Mouse (Mus musculus) c-Kit-positive CD71-negative TER-119-negative erythroid progenitor cells, embryonic 14.5 days (primary cell): Measurements from ENCODE around the gene 1700003H04Rik.

Experiments used
- DNase-seq: peaks from one replicate; pipeline ENCODE4 v3.0.0-alpha.2; 2013; ENCODE audit warnings: low read depth

1700003H04Rik gene

DNA sequence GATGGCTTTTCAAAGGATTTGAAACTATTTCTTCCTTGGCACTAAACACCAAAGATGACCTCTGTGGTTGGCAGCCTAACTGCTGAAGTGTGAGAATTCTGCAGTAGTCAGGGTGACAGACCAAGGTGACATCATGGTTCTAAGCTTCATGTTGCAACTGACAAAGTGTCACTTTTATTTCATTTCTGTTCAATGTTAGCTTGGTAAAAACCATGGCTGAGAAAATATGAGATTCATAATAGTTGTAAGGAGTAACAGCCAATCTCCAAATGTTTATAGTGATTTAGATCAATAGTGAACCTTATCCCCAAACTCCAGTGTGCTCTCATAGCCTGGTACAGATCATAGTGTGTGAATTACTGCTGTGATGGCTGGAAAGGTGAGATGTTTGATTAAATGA lies at the start of gene 1700003H04Rik:
TSS of gene 1700003H04Rik (minus strand) at position 101 of the 400 bp plus-strand sequence.
- DNase-seq, result no peak

DNA sequence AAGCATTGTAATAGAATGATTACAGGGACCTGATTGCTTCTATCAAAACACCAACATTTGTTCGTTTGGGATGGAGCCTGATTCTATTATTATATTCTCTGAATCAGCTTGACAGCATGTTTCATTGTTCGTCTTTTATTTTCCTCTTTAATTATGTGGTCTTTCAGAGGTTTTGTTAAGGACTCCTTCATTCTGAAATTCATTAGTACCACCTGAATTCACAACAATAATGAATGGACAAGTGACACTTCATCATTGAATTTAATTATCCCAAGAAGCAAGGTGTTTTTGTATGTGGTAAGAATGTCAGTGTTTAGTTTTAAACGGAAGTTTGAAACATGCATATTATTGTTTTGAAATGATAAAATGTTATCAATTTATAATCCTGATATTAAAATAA lies 42.1 kb upstream of the 1700003H04Rik start:
- DNase-seq, result no peak

DNA sequence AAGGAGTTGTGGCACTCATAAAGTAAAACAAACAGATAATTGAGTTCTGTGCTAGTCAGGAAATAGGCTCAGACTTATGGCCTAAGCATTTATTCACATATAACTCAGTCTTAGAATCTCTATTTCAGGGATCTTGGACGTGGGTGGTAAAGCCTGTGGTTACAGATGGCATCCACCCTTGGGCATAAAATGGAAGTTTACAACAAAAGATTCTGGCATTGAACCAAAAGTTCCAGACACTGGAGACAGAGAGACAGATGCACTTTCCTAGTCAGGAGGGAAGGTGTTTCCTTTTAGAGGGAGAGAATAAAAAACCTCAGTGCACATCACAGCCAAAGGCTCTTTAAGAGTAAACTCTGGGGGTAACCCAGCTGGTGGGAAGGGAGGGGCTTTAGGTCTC lies 32.4 kb upstream of the 1700003H04Rik start:
- DNase-seq, result no peak

DNA sequence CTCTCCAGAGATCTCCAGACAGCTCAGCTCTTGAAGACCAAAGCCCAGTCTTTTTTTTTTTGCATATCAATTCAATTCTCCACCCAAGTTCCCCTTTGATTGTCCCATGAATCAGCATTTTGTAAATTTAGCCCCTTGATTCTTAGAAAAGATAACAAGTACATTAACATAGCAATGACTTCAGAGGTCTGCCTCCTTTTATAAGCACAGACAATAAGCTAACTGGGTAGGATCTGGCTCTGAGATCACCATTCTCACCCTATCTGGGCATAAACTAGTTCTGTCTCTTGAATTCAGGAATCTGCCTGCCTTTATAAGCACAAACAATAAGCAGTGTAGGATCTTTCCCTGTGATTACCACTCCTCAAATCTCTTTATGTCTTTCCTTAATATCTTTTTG lies 29.1 kb upstream of the 1700003H04Rik start:
- no peak for DNase-seq

DNA sequence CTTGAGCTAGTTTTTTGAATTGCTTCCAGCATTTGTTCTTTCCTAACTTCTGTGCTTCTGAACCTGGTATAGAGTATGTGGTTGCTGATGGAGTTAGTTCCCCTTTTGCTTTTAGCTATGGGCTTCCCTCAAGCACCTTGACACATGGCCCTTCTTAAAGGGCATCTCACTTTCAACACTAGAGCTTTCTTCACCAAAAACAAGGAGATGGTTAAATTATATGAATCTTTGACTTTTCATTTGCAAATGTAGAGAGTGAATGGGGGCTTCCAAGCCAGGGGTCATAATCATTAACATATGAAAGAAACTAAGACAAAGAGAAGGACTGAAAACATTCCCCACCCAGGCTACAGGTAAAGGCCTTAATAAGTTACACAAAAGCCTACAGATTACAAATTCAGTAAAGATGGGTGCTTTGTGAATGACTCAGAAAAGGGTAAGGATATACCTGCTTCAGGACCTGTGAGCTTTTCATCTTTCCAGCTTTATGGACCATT lies 25.2 kb upstream of the 1700003H04Rik start:
- DNase-seq, result no peak

DNA sequence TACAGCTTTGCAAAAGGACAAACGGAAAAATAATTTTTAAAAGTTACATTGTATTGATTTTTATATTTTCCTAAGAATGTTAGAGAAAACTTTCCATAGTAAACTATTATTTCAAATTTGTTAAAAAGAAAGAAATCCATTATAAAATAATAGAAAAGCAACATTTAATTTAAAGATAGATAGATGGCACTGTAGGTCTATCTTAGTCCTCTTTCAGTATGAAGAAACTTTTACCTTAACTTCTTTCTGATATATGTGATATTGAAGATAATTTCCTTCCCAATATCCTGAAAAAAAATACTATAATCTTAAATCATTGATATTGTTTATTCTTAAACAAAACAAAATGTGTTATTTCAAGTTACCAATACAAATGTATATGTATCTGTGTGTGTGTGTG lies 24.6 kb upstream of the 1700003H04Rik start:
- DNase-seq, result no peak

DNA sequence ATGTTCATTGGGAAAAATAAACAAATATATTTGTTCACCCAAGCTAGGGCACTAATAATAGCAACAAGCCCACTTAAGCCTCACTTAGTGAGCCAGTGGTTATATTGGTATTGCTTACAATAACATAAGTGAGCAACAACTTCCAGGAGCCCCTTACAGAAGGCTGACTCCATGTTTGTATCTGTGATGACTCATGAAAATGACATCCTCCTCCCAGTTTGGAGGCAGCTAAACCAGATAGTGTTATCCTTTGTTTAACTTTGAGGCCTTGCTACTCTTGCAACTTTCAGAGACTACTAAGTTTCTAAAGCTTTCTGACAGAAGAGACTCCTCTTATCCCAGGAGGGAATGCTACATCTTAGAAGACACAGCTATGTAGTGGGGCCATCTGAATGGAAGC lies 16.9 kb upstream of the 1700003H04Rik start:
- DNase-seq, result no peak

DNA sequence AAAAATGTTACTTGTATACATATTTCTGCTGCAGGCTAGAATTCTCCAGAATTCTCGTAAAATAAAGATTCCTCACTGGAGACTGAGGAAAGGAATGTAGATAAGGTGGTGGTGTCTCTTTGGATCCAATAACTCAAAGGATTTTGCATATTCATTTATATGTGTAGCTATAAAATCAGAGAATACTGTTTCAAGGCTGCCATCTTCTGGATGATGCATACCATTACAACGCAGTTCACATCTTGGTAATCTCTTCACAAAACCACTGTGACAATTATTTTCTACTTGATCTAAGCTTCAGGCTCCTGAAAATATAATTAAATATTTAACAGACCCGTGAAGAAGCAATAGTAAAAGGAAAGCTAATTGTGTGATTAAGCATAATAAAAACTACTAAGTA lies 6.6 kb upstream of the 1700003H04Rik start:
- no peak for DNase-seq

DNA sequence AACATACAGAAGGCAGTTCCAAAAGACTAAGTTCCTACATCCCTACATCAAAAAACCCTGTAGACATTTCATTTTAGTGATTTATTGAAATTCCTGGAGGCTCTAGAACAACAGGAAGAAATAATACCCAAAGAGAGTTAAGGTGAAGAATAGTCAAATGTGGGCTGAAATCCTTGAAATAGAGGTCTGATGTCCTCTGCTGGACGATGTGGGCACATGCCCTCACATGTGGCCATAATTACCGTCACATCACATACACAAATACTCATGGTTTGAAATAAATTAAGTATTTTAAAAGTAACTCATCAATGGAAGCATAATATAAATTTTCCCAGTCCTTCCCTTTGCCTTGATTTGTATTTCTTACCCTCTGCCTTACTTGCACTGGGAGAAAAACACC lies 4.9 kb upstream of the 1700003H04Rik start:
- DNase-seq, result no peak

DNA sequence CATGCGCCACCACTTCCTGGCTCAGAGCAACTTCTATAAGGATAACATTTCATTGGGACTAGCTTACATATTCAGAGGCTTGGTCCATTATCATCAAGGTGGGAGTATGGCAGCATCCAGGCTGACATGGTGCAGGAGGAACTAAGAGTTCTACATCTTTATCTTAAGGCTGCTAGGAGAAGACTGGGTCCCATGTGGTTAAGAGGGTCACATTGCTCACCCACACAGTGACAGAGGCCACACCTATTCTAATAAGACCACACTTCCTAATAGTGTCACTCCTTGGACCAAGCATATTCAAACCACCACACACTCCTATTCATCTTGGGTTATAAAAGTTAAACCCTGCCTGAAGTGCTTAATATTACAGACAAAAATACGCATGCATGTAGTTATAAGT lies 23.6 kb downstream of the 1700003H04Rik start:
- no peak for DNase-seq

DNA sequence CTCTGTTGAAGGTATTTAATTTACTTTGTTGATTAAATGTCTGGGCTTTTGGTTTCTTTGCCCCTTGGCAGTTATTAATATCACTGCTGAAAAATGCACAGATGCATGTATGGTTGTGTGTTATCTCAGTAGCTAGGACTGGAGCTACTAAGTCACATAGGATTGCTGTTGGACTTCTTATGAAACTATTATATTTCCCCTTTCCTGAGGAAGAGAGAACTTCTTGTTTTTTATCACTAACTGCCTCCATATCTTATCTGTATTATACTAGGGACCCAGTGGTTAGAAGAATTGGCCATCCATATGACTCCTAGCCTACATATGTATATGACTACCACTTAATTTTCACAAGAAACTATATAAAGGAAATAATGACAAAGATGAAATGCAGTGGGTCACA lies 24.9 kb downstream of the 1700003H04Rik start:
- no peak for DNase-seq

DNA sequence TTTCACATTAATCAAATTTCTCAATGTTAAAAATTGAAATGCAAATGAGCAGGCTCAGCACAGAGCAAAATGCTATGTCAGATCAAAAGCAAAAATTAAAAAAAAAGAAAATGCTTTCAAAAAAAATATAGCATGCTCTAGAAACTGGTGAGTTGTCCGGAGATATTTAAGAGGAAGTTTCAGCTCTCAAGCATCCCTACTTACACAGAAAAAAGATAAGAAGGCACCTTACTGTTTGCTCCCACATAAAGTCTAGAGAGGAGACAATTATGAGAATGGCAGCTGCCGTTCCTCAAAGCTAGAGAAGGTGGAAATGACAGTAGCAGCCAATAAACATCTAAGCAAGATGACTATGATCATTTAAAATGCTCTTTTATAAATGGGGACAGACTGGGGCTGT lies 25.8 kb downstream of the 1700003H04Rik start:
- no peak for DNase-seq

DNA sequence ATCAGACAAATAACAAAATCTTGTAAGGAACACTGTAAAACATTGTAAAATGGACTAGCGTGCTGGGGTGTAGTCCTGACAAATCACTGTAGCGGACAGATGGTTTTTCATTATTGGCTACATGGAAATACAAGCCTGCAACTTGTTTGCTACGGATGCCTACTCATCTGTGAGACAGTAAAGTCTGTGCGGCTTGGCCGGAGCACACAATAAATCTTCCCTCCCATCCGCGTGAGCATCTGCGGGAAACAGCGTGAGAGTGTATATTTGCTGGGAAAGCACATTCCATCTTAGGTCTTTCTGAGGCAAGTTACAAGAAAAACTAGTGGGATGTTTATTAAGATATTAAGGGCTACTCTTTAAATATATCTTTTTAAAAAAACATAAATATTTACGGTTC lies 32.0 kb downstream of the 1700003H04Rik start:
- DNase-seq, result no peak

DNA sequence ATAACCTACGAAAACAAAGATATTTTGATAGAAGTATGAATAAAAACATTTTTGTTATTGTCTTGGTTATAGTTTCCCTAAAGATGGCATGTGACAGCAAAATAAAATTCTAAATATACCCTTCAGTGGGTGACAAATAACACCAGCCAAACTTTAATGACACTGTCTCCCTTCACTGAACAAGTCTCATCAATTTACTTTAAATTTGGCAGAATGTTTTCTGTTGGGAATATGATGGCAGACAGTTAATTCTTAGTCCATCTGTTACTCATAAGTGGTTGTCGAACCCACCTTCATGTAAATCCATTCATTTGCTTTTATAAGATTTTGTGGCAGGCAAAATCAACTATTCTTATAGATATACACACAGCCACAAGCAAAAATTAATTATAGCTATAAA lies 42.6 kb downstream of the 1700003H04Rik start:
- no peak for DNase-seq

DNA sequence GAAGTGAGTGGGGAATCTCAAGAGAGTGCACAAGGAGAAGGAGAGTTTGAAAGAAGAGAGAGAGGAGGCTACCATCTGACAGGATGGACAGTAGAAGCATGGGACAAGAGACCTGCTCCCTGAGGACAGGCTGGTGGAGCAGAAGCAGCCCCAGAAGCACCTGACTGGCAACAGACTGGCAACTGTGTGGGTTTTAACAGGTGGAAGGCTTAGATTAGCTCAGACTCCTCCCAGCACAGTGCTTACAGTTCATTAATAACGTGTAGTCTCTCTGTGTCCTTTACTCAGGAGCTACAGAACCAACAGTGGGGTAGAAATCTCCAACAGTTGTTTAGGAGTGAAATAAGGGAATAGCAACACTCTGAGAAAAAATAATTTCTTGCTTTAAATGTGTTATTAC lies 44.3 kb downstream of the 1700003H04Rik start:
- DNase-seq, result no peak

DNA sequence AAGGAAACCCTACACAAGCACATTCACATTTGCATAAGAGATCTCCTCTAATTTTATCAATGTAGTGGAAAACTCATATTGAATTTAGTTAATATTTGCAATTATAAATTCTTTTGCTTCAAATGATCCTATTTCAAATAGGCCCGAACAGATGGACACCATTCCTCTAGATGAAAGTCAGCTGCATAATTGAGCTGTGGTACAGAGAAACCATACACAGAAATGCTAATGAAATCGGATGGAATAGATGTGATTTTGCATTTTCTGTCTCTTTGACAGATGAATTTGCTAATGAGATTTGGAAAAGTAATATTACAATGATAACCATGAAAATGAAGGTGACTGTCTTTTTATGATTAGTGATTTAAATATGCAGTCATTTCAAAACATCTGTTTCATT lies 62.1 kb downstream of the 1700003H04Rik start:
- DNase-seq, result no peak
